Mouse (Mus musculus) limb, embryonic 14.5 days (tissue): ENCODE results near the gene Zfp446. TPM values are rescaled to one million over a fixed set of nuclear protein-coding genes. Genes with fewer than 3 reads are reported as not detected.

Experiments
- ATAC-seq: fragments of 200-750 bp; cut with Nextera tagmentation; 2 replicates; pipeline ENCODE4 v1.8.0; 2017; ENCODE audit warnings: low read depth, moderate number of reproducible peaks, moderate TSS enrichment; ENCODE audit not compliant: low FRiP score
- DNase-seq: peaks from one replicate; pipeline ENCODE4 v3.0.0-alpha.2; 2015; ENCODE audit warnings: low spot score
- H3K27ac ChIP-seq: fragments of 300-500 bp; sonication (generic); replicated peaks from 2 replicates; pipeline ENCODE4 v1.5.1; 2014; ENCODE audit warnings: low read depth, mild to moderate bottlenecking, low read length, moderate library complexity, mixed read lengths
- H3K27me3 ChIP-seq: fragments of 300-500 bp; sonication (generic); 2 replicates; pipeline ENCODE4 v1.6.1; 2014; ENCODE audit warnings: low read length, mixed read lengths; ENCODE audit not compliant: control insufficient read depth, insufficient read depth
- H3K36me3 ChIP-seq: fragments of 300-500 bp; sonication (generic); 2 replicates; pipeline ENCODE4 v1.6.1; 2014; ENCODE audit warnings: mild to moderate bottlenecking, low read length, moderate library complexity, mixed read lengths; ENCODE audit not compliant: control insufficient read depth, insufficient read depth
- H3K4me1 ChIP-seq: fragments of 300-500 bp; sonication (generic); 2 replicates; pipeline ENCODE4 v1.6.1; 2014; ENCODE audit warnings: antibody characterized with exemption, low read length, mixed read lengths; ENCODE audit not compliant: control insufficient read depth, insufficient read depth
- H3K4me2 ChIP-seq: fragments of 300-500 bp; sonication (generic); replicated peaks from 2 replicates; pipeline ENCODE4 v1.6.1; 2014; ENCODE audit warnings: low read depth, mild to moderate bottlenecking, low read length, moderate library complexity; ENCODE audit not compliant: severe bottlenecking
- H3K4me3 ChIP-seq: fragments of 300-500 bp; sonication (generic); replicated peaks from 2 replicates; pipeline ENCODE4 v1.5.1; 2014; ENCODE audit warnings: low read length
- H3K9ac ChIP-seq: fragments of 300-500 bp; sonication (generic); 2 replicates; pipeline ENCODE4 v1.6.1; 2014; ENCODE audit warnings: mild to moderate bottlenecking, low read depth, low read length, moderate library complexity; ENCODE audit not compliant: severe bottlenecking
- H3K9me3 ChIP-seq: fragments of 300-500 bp; sonication (generic); 2 replicates; pipeline ENCODE4 v1.6.1; 2016; ENCODE audit warnings: low read length; ENCODE audit not compliant: control insufficient read depth
- POLR2A ChIP-seq: fragments of 200-500 bp; IDR thresholded peaks from 2 replicates; pipeline ENCODE4 v1.8.0; 2012; ENCODE audit warnings: inconsistent platforms, mild to moderate bottlenecking, moderate library complexity, borderline replicate concordance; ENCODE audit not compliant: insufficient read depth, insufficient read length; ENCODE audit errors: extremely low read depth
- WGBS: fragments of 180-500 bp; shearing (Covaris S2); extraction: QIAGEN DNeasy Blood & Tissue Kit; methylation state at CpG from one replicate; pipeline ENCODE4 v1.1.7; 2014; 5-methylcytosine and 5-hydroxymethylcytosine counted together
- polyA plus RNA-seq, 2 experiments: library from polyadenylated mRNA; depleted of rRNA in 1 of 2; stranded (reverse) in 1 of 2; unstranded in 1 of 2; fragments of >200 nt; fragmentation: Nextera tagmentation in 1 of 2; extraction: Ambion mirVana in 1 of 2; gene quantifications; 2 replicates each; pipeline versions ENCODE4 v1.2.1 to v1.2.3; 2012 to 2014

Zfp446 gene
- polyA plus RNA-seq, 2 experiments, result 3.5 to 10.1 TPM

- peaks cover 14% of the 10 kb centered on the region for H3K4me1 ChIP-seq
- peak overlapping the region; percentile 99 for H3K4me3 ChIP-seq
- no peaks in the 10 kb centered on the region for H3K9me3 ChIP-seq
- H3K27me3 ChIP-seq, result no peaks in the 10 kb centered on the region
- H3K9ac ChIP-seq, result peak overlapping the region; percentile 98
- WGBS, result 1% methylated on average over 20 of the region's 44 CpGs
- H3K4me2 ChIP-seq, result peak overlapping the region; percentile 98
- peaks cover 44% of the 10 kb centered on the region for H3K36me3 ChIP-seq
- ATAC-seq (peak; percentile 48), DNase-seq (peak; percentile 60)
- no peak for TF ChIP-seq POLR2A
- H3K27ac ChIP-seq, result peak overlapping the region; percentile 99
Measured at GRCm38 (mm10) chr7:13024805-13025204, 47.2 kb downstream of the Zfp446 start.

DNA sequence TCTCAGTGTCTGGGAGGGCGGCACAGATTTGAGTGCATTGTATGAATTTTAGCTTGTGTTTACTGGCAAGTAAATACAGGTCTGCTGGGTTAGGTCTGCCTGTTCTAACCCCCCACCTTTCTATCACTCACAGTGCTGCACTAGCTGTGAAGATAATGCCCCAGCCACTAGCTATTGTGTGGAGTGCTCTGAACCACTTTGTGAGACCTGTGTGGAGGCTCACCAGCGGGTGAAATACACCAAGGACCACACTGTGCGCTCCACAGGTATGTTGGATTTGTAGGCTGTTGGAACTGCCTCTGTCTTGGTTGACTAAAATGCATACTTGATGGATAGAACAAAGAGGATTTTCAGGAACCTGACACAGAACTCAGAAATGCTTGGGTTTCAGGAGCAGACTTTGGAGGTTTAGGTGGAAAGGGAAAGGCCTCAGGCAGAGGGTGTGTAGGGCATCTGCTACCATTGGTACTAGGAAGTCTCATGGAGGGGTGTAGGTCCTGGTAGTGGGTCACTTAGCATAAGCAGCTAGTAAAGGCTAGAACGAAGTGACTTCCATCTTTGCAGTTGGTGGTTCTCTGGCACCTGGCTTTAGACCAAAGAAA is 48.0 kb downstream of the Zfp446 start:
- no peak for ATAC-seq
- peaks cover 14% of the 10 kb centered on the region for H3K4me1 ChIP-seq
- H3K4me3 ChIP-seq, result peak overlapping the region; percentile 99

DNA sequence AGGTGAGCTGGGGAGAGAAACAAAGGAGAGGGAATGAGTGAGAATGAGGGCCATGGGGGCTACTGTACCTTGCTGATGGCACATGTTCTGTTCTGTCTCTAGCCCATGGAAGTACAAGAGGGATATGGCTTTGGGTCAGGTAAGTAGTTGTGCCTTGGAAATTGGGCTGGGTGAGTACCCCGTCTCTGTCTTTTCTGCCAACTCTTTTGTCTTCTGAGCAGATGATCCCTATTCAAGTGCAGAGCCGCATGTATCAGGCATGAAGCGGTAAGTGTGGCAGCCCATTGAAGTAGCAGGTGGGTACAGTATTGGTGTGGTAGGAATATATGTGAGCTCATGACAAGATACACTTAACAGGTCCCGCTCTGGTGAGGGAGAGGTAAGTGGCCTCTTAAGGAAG is 51.3 kb downstream of the Zfp446 start:
- no peak for ATAC-seq
- WGBS, result 93% methylated on average over 4 of the region's 4 CpGs
- Histone ChIP-seq H3K9me3 (no peaks in the 10 kb centered on the region), H3K4me3 (no peak overlapping the region), H3K4me2 (no peak overlapping the region), H3K27ac (no peak overlapping the region), H3K4me1 (peaks cover 16% of the 10 kb centered on the region), H3K36me3 (peaks cover 82% of the 10 kb centered on the region), H3K27me3 (no peaks in the 10 kb centered on the region), H3K9ac (no peak overlapping the region)
- TF ChIP-seq POLR2A, result no peak
- DNase-seq, result no peak

More for the DNA sequence above, 48.0 kb downstream of the Zfp446 start:
- peak overlapping the region; percentile 98 for H3K9ac ChIP-seq
- no peaks in the 10 kb centered on the region for H3K9me3 ChIP-seq
- peaks cover 52% of the 10 kb centered on the region for H3K36me3 ChIP-seq
- DNase-seq, result no peak
- 0 out of 2 replicates have a peak overlapping the region, but pooled peaks have one; percentile 13 for H3K27ac ChIP-seq
- TF ChIP-seq POLR2A, result no peak
- 24% methylated on average over 4 of the region's 4 CpGs for WGBS
- no peaks in the 10 kb centered on the region for H3K27me3 ChIP-seq
- peak overlapping the region; percentile 98 for H3K4me2 ChIP-seq

DNA sequence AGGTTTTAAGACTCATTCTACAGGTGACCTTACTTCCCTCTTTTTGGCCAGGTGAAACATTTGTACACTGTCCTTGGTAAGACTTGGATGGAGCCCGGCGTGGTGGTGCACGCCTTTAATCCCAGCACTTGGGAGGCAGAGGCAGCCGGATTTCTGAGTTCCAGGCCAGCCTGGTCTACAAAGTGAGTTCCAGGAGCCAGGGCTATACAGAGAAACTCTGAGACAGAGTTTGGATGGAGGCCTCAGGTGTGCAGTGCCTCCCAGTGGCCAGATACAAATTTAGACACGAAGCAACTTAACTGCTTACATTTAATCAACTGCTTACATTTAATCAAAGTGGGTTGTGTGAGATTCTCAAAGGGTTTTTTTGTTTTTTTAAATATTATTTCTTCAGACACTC is 53.4 kb downstream of the Zfp446 start:
- no peaks in the 10 kb centered on the region for H3K27me3 ChIP-seq
- TF ChIP-seq POLR2A, result no peak
- H3K4me3 ChIP-seq, result no peak overlapping the region
- H3K4me1 ChIP-seq, result peaks cover 13% of the 10 kb centered on the region; the same call in 1 of the 2 replicates
- no peak for DNase-seq
- no peak overlapping the region for H3K9ac ChIP-seq
- H3K27ac ChIP-seq, result no peak overlapping the region
- H3K36me3 ChIP-seq, result peaks cover 89% of the 10 kb centered on the region
- no peaks in the 10 kb centered on the region for H3K9me3 ChIP-seq
- ATAC-seq, result no peak
- WGBS, result 75% methylated on average over 5 of the region's 5 CpGs
- H3K4me2 ChIP-seq, result no peak overlapping the region

DNA sequence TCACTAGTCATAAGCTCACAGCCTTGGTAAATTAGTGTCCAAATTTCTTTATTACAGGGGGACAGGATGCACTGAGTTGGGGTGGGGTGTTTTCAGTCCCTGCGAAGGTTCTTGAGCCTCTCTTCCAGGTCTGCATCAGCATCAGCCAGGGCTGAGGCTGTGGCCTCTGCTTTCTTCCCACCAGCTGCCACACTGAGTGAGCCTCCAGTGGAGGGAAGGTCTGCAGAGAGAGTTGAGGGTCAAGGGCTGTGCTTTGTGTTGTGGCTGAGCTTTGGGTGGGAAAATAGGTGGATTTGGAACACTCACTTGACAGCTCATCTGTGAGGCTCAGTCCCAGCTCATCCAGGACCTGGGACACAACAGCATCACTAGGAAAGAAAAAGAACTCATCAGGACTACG is 54.3 kb downstream of the Zfp446 start:
- no peak overlapping the region for H3K9ac ChIP-seq
- peaks cover 16% of the 10 kb centered on the region for H3K4me1 ChIP-seq
- ATAC-seq (no peak), DNase-seq (no peak)
- WGBS, result 85% methylated on average over 2 of the region's 2 CpGs
- no peak for TF ChIP-seq POLR2A
- H3K4me3 ChIP-seq, result no peak overlapping the region
- no peaks in the 10 kb centered on the region for H3K27me3 ChIP-seq
- H3K27ac ChIP-seq, result no peak overlapping the region
- H3K4me2 ChIP-seq, result no peak overlapping the region
- H3K36me3 ChIP-seq, result peaks cover 86% of the 10 kb centered on the region
- H3K9me3 ChIP-seq, result no peaks in the 10 kb centered on the region
